Mouse (Mus musculus): Measurements from ENCODE around the gene Phospho2. TPM values are rescaled to one million over a fixed set of nuclear protein-coding genes. Genes with fewer than 3 reads are reported as not detected.
"Not testable (repeated sequence)": the region's sequence is repeated elsewhere in the genome, so short reads cannot be mapped to it uniquely, and the experiment has no call there.

Phospho2 gene
- polyA plus RNA-seq, 1 experiment from 2014 or later: 22.8 TPM

GRCm38 (mm10) chr2:69803756-69804155 lies 14.3 kb downstream of the Phospho2 start:
- Histone ChIP-seq H3K4me2 (replicated peaks) (no peak overlapping the region), H3K4me3 (replicated peaks) (no peak overlapping the region), H3K4me1 (replicated peaks) (peaks cover 6% of the 10 kb centered on the region), H3K9ac (no peak overlapping the region), H3K36me3 (no peaks in the 10 kb centered on the region), H3K27me3 (replicated peaks) (no peaks in the 10 kb centered on the region), H3K9me3 (no peaks in the 10 kb centered on the region), H3K27ac (no peak overlapping the region)
- 72% methylated on average over 8 of the region's 8 CpGs for WGBS
- ATAC-seq: no peak

GRCm38 (mm10) chr2:69804663-69805062 lies 15.2 kb downstream of the Phospho2 start:
- not testable (repeated sequence) for H3K36me3 ChIP-seq; ATAC-seq; H3K4me2 ChIP-seq (replicated peaks); H3K27me3 ChIP-seq (replicated peaks); H3K27ac ChIP-seq; H3K4me3 ChIP-seq (replicated peaks); H3K9me3 ChIP-seq; H3K9ac ChIP-seq; H3K4me1 ChIP-seq (replicated peaks)
- WGBS: 81% methylated on average over 9 of the region's 9 CpGs

GRCm38 (mm10) chr2:69810169-69810568 lies 20.7 kb downstream of the Phospho2 start:
- H3K9ac ChIP-seq: no peak overlapping the region

GRCm38 (mm10) chr2:69811349-69811748 lies 21.9 kb downstream of the Phospho2 start:
- not testable (repeated sequence) for ATAC-seq; H3K4me2 ChIP-seq (replicated peaks); H3K9ac ChIP-seq; H3K36me3 ChIP-seq; H3K27ac ChIP-seq; H3K9me3 ChIP-seq; H3K4me3 ChIP-seq (replicated peaks); H3K4me1 ChIP-seq (replicated peaks); H3K27me3 ChIP-seq (replicated peaks)
- WGBS: 67% methylated on average over 7 of the region's 7 CpGs

More at GRCm38 (mm10) chr2:69810169-69810568, 20.7 kb downstream of the Phospho2 start:
- H3K36me3 ChIP-seq: no peaks in the 10 kb centered on the region
- H3K27ac ChIP-seq: no peak overlapping the region
- H3K4me3 ChIP-seq (replicated peaks): no peak overlapping the region
- no peak for ATAC-seq
- no peak overlapping the region for H3K4me2 ChIP-seq (replicated peaks)
- no peaks in the 10 kb centered on the region for H3K9me3 ChIP-seq
- H3K27me3 ChIP-seq (replicated peaks): no peaks in the 10 kb centered on the region
- WGBS: 59% methylated on average over 15 of the region's 15 CpGs
- no peaks in the 10 kb centered on the region for H3K4me1 ChIP-seq (replicated peaks)

GRCm38 (mm10) chr2:69816575-69816974 lies 27.2 kb downstream of the Phospho2 start:
- ATAC-seq: peak; percentile 81
- Histone ChIP-seq H3K4me1 (replicated peaks) (peaks cover 2% of the 10 kb centered on the region; the same call in 1 of the 2 replicates), H3K27me3 (replicated peaks) (no peaks in the 10 kb centered on the region), H3K27ac (peak overlapping the region; percentile 44; the same call in 1 of the 2 replicates), H3K4me3 (replicated peaks) (no peak overlapping the region), H3K9me3 (no peaks in the 10 kb centered on the region), H3K36me3 (no peaks in the 10 kb centered on the region), H3K4me2 (replicated peaks) (no peak overlapping the region), H3K9ac (no peak overlapping the region)
- WGBS: 54% methylated on average over 5 of the region's 5 CpGs

- Histone ChIP-seq H3K27me3 (replicated peaks) (no peaks in the 10 kb centered on the region), H3K36me3 (no peaks in the 10 kb centered on the region), H3K4me1 (replicated peaks) (peaks cover 4% of the 10 kb centered on the region; the same call in 1 of the 2 replicates), H3K9ac (no peak overlapping the region), H3K4me2 (replicated peaks) (no peak overlapping the region), H3K4me3 (replicated peaks) (no peak overlapping the region), H3K9me3 (no peaks in the 10 kb centered on the region), H3K27ac (no peak overlapping the region)
- 77% methylated on average over 9 of the region's 9 CpGs for WGBS
- peak; percentile 39 for ATAC-seq
Measured at GRCm38 (mm10) chr2:69818350-69819085, 29.1 kb downstream of the Phospho2 start.

- Histone ChIP-seq H3K27me3 (replicated peaks) (no peaks in the 10 kb centered on the region), H3K4me1 (replicated peaks) (peaks cover 8% of the 10 kb centered on the region; the same call in 1 of the 2 replicates), H3K4me2 (replicated peaks) (no peak overlapping the region), H3K9me3 (no peaks in the 10 kb centered on the region), H3K4me3 (replicated peaks) (no peak overlapping the region), H3K36me3 (peaks cover 3% of the 10 kb centered on the region; the same call in 1 of the 2 replicates), H3K27ac (no peak overlapping the region), H3K9ac (no peak overlapping the region)
- 38% methylated on average over 1 of the region's 1 CpGs for WGBS
- ATAC-seq: no peak
Measured at GRCm38 (mm10) chr2:69820201-69820600, 30.8 kb downstream of the Phospho2 start.

GRCm38 (mm10) chr2:69821711-69822110 lies 32.3 kb downstream of the Phospho2 start, which contains the start of gene Klhl23:
Gene Klhl23, plus strand, starts transcription at chr2:69821944.
- H3K9me3 ChIP-seq: no peaks in the 10 kb centered on the region
- peak within 1 kb of the TSS; percentile 83 for H3K9ac ChIP-seq
- ATAC-seq: peak; percentile 26; the same call in 1 of the 2 replicates
- H3K36me3 ChIP-seq: peaks cover 3% of the 10 kb centered on the region
- peak within 1 kb of the TSS; percentile 95 for H3K27ac ChIP-seq
- WGBS: 6% methylated on average over 8 of the region's 8 CpGs
- H3K27me3 ChIP-seq (replicated peaks): no peaks in the 10 kb centered on the region
- H3K4me3 ChIP-seq (replicated peaks): peak within 1 kb of the TSS; percentile 79
- peak within 1 kb of the TSS; percentile 80 for H3K4me2 ChIP-seq (replicated peaks)
- peaks cover 17% of the 10 kb centered on the region for H3K4me1 ChIP-seq (replicated peaks)

GRCm38 (mm10) chr2:69822361-69823128 lies 33.1 kb downstream of the Phospho2 start:
- Histone ChIP-seq H3K4me3 (replicated peaks) (peak overlapping the region; percentile 79), H3K27ac (peak overlapping the region; percentile 95), H3K4me2 (replicated peaks) (peak overlapping the region; percentile 80), H3K9me3 (no peaks in the 10 kb centered on the region), H3K4me1 (replicated peaks) (peaks cover 19% of the 10 kb centered on the region), H3K9ac (peak overlapping the region; percentile 83), H3K36me3 (peaks cover 3% of the 10 kb centered on the region), H3K27me3 (replicated peaks) (no peaks in the 10 kb centered on the region)
- peak; percentile 76 for ATAC-seq
- under 1% methylated on average over 72 of the region's 80 CpGs for WGBS

- peak overlapping the region; percentile 80 for H3K4me2 ChIP-seq (replicated peaks)
- no peaks in the 10 kb centered on the region for H3K9me3 ChIP-seq
- H3K27me3 ChIP-seq (replicated peaks): no peaks in the 10 kb centered on the region
- peak overlapping the region; percentile 83 for H3K9ac ChIP-seq
- ATAC-seq: peak; percentile 85
- H3K36me3 ChIP-seq: peaks cover 3% of the 10 kb centered on the region
- H3K4me3 ChIP-seq (replicated peaks): peak overlapping the region; percentile 79
- peak overlapping the region; percentile 95 for H3K27ac ChIP-seq
- WGBS: 3% methylated on average over 19 of the region's 45 CpGs
- peaks cover 21% of the 10 kb centered on the region for H3K4me1 ChIP-seq (replicated peaks)
Measured at GRCm38 (mm10) chr2:69823129-69823677, 33.8 kb downstream of the Phospho2 start.

GRCm38 (mm10) chr2:69825898-69826297 lies 36.5 kb downstream of the Phospho2 start:
- no peak overlapping the region for H3K27ac ChIP-seq

GRCm38 (mm10) chr2:69826380-69826779 lies 37.0 kb downstream of the Phospho2 start:
- Histone ChIP-seq H3K4me1 (replicated peaks) (peaks cover 22% of the 10 kb centered on the region), H3K9ac (no peak overlapping the region), H3K4me3 (replicated peaks) (no peak overlapping the region), H3K27me3 (replicated peaks) (no peaks in the 10 kb centered on the region), H3K9me3 (no peaks in the 10 kb centered on the region), H3K4me2 (replicated peaks) (no peak overlapping the region), H3K27ac (no peak overlapping the region), H3K36me3 (peaks cover 14% of the 10 kb centered on the region)
- WGBS: 62% methylated on average over 2 of the region's 2 CpGs
- no peak for ATAC-seq

More at GRCm38 (mm10) chr2:69825898-69826297, 36.5 kb downstream of the Phospho2 start:
- H3K4me3 ChIP-seq (replicated peaks): no peak overlapping the region
- WGBS: 70% methylated on average over 10 of the region's 10 CpGs
- no peaks in the 10 kb centered on the region for H3K27me3 ChIP-seq (replicated peaks)
- H3K4me1 ChIP-seq (replicated peaks): peaks cover 22% of the 10 kb centered on the region
- ATAC-seq: no peak
- H3K4me2 ChIP-seq (replicated peaks): no peak overlapping the region
- H3K36me3 ChIP-seq: peaks cover 14% of the 10 kb centered on the region
- no peak overlapping the region for H3K9ac ChIP-seq
- H3K9me3 ChIP-seq: no peaks in the 10 kb centered on the region

All from intestine, embryonic 15.5 days (tissue).